Comparison of ENCODE assay signal across 21 mouse cellular contexts in genomic region chr11:106603230-106603629, GRCm38 (mm10). TPM values are rescaled to one million over a fixed set of nuclear protein-coding genes. Genes with fewer than 3 reads are reported as not detected.
DNase-seq lines count a peak whose midpoint lies in the region; ATAC-seq and TF ChIP-seq lines count a peak whose summit lies in the region.
"Had no signal": no experiment of that assay in that cellular context is flagged by ENCODE, and none has a peak within 500 bp of the region (broad histone marks: within the 10 kb centered on the region; RNA-seq: fewer than 3 reads in every experiment).

No protein-coding gene starts in this region.

- no peaks in the 10 kb centered on the region for H3K9me3 ChIP-seq in midbrain, embryonic 11.5 days (ENCODE audit: control insufficient read depth, low read length)
- no peaks in the 10 kb centered on the region for H3K9me3 ChIP-seq in midbrain, embryonic 16.5 days (replicated peaks; ENCODE audit: control insufficient read depth, low read length, poor library complexity, severe bottlenecking)
- H3K9me3 ChIP-seq in liver, postnatal 0 days (ENCODE audit: low read length) = no peaks in the 10 kb centered on the region
- H3K9me3 ChIP-seq: hindbrain, embryonic 13.5 days; limb, embryonic 13.5 days; lung, embryonic 15.5 days; midbrain, embryonic 15.5 days had no signal

- no peak for TF ChIP-seq CTCF in liver, postnatal 0 days (IDR thresholded peaks at IDR 0.05; ENCODE audit: low read depth)

- no peaks in the 10 kb centered on the region for H3K4me1 ChIP-seq in midbrain, embryonic 11.5 days (ENCODE audit: control insufficient read depth, insufficient read depth, low read length)
- H3K4me1 ChIP-seq in midbrain, embryonic 16.5 days (ENCODE audit: control insufficient read depth, insufficient read depth, low read length) = peaks cover 2% of the 10 kb centered on the region
- peaks cover 7% of the 10 kb centered on the region for H3K4me1 ChIP-seq in liver, postnatal 0 days (ENCODE audit: insufficient read depth)
- H3K4me1 ChIP-seq: stomach, embryonic 15.5 days had no signal

- no peak overlapping the region for H3K9ac ChIP-seq in midbrain, embryonic 11.5 days (ENCODE audit: low read length)
- H3K9ac ChIP-seq in midbrain, embryonic 16.5 days (ENCODE audit: low read depth, low read length) = no peak overlapping the region
- H3K9ac ChIP-seq in liver, postnatal 0 days (replicated peaks) = no peak overlapping the region
- H3K9ac ChIP-seq: heart, embryonic 13.5 days; hindbrain, embryonic 13.5 days; limb, embryonic 13.5 days; lung, embryonic 15.5 days; midbrain, embryonic 15.5 days; stomach, embryonic 15.5 days had no signal

- no peak for ATAC-seq in midbrain, embryonic 11.5 days (ENCODE audit: low FRiP score)
- no peak for ATAC-seq in midbrain, embryonic 16.5 days
- ATAC-seq in liver, postnatal 0 days = peak; percentile 48
- ATAC-seq: CD4-positive, CD25-positive, alpha-beta regulatory T cell, adult 4 months; inflammation-experienced regulatory T-cells, adult 6 months; midbrain, embryonic 15.5 days had no signal

- H3K4me3 ChIP-seq in midbrain, embryonic 11.5 days (ENCODE audit: low read depth, low read length) = no peak overlapping the region
- no peak overlapping the region for H3K4me3 ChIP-seq in midbrain, embryonic 16.5 days (ENCODE audit: low read depth, low read length)
- no peak overlapping the region for H3K4me3 ChIP-seq in liver, postnatal 0 days (ENCODE audit: low read depth, low read length)
- H3K4me3 ChIP-seq: forebrain, embryonic 10.5 days; heart, embryonic 13.5 days; hindbrain, embryonic 13.5 days; limb, embryonic 13.5 days; lung, embryonic 15.5 days; midbrain, embryonic 15.5 days; stomach, embryonic 15.5 days had no signal

- DNase-seq in adrenal gland, postnatal 14 days = peak; percentile 40
- no peak for DNase-seq in adrenal gland, adult 18-20 months (ENCODE audit: low spot score in 2 of 2)
- DNase-seq in midbrain, embryonic 11.5 days (ENCODE audit: low spot score, missing footprints) = peak; percentile 65
- no peak for DNase-seq in liver, postnatal 0 days
- DNase-seq in ovary, postnatal 36 days (ENCODE audit: low spot score) = no peak
- no peak for DNase-seq in cerebellum, adult 8-10 months
- DNase-seq: cerebellum, adult 9-11 months; gastrocnemius, postnatal 10 days; heart, adult 18-20 months; retina, postnatal 1 day had no signal

- H3K27me3 ChIP-seq in midbrain, embryonic 11.5 days (ENCODE audit: control insufficient read depth, insufficient read depth, low read length) = no peaks in the 10 kb centered on the region
- H3K27me3 ChIP-seq in midbrain, embryonic 16.5 days (ENCODE audit: control insufficient read depth, insufficient read depth, low read depth, low read length) = no peaks in the 10 kb centered on the region
- H3K27me3 ChIP-seq in liver, postnatal 0 days (ENCODE audit: insufficient read depth, low read length) = no peaks in the 10 kb centered on the region
- H3K27me3 ChIP-seq: heart, embryonic 13.5 days; hindbrain, embryonic 13.5 days; limb, embryonic 13.5 days; lung, embryonic 15.5 days; midbrain, embryonic 15.5 days; stomach, embryonic 15.5 days had no signal

- H3K27ac ChIP-seq in midbrain, embryonic 11.5 days (ENCODE audit: low read depth, low read length) = no peak overlapping the region
- H3K27ac ChIP-seq in midbrain, embryonic 16.5 days (ENCODE audit: low read length) = no peak overlapping the region
- no peak overlapping the region for H3K27ac ChIP-seq in liver, postnatal 0 days (ENCODE audit: low read depth)
- H3K27ac ChIP-seq: forebrain, embryonic 10.5 days; heart, embryonic 13.5 days; hindbrain, embryonic 13.5 days; kidney, postnatal 0 days; limb, embryonic 13.5 days; lung, embryonic 15.5 days; midbrain, embryonic 15.5 days; stomach, embryonic 15.5 days had no signal

- no peak overlapping the region for H3K4me2 ChIP-seq in midbrain, embryonic 11.5 days
- H3K4me2 ChIP-seq in midbrain, embryonic 16.5 days (ENCODE audit: low read length) = no peak overlapping the region
- no peak overlapping the region for H3K4me2 ChIP-seq in liver, postnatal 0 days (ENCODE audit: low read depth, low read length)
- H3K4me2 ChIP-seq: heart, embryonic 13.5 days; hindbrain, embryonic 13.5 days; limb, embryonic 13.5 days; lung, embryonic 15.5 days; midbrain, embryonic 15.5 days; stomach, embryonic 15.5 days had no signal

- no peaks in the 10 kb centered on the region for H3K36me3 ChIP-seq in midbrain, embryonic 11.5 days (ENCODE audit: control insufficient read depth, insufficient read depth, low read length)
- peaks cover 2% of the 10 kb centered on the region; the same call in 1 of the 2 replicates for H3K36me3 ChIP-seq in midbrain, embryonic 16.5 days (ENCODE audit: control insufficient read depth, insufficient read depth, low read length)
- H3K36me3 ChIP-seq in liver, postnatal 0 days (replicated peaks; ENCODE audit: insufficient read depth, low read length) = peaks cover 8% of the 10 kb centered on the region; the same call in 1 of the 2 replicates
- H3K36me3 ChIP-seq: hindbrain, embryonic 13.5 days; midbrain, embryonic 15.5 days; stomach, embryonic 15.5 days had no signal

- no peak for TF ChIP-seq EP300 in liver, postnatal 0 days (IDR thresholded peaks at IDR 0.05; ENCODE audit: low read depth)

- WGBS in midbrain, embryonic 11.5 days = 93% methylated on average over 11 of the region's 11 CpGs
- 92% methylated on average over 11 of the region's 11 CpGs for WGBS in midbrain, embryonic 16.5 days
- WGBS in liver, postnatal 0 days (ENCODE audit: insufficient replicate concordance) = 61% methylated on average over 11 of the region's 11 CpGs

RNA-seq across cellular contexts. Expression of gene Tex2, which starts 10.0 kb away (rescaled TPM):
- total RNA-seq in adrenal gland, postnatal 14 days (2021) = 40.4 and 44.8 TPM in 2 replicates
- total RNA-seq in adrenal gland, adult 18-20 months (2021) = 10 to 100 TPM; 52.1 to 54.2 TPM
- polyA plus RNA-seq in midbrain, embryonic 11.5 days (2014; fragmentation: Nextera tagmentation; extraction: Ambion mirVana) = 9.9 and 10.8 TPM in 2 replicates
- polyA plus RNA-seq in midbrain, embryonic 16.5 days (2015; fragmentation: Nextera tagmentation; extraction: Ambion mirVana) = 35.9 and 37.5 TPM in 2 replicates
- 9.9 and 11.3 TPM in 2 replicates for polyA plus RNA-seq in liver, postnatal 0 days (2015; fragmentation: Nextera tagmentation; extraction: Ambion mirVana)

Comparison
In these comparisons a context has a peak if more than half of its experiments do, and no peak if none do; other contexts are left out.
1. DNase-seq: peak in adrenal gland, postnatal 14 days (single experiment) and midbrain, embryonic 11.5 days (single experiment); none in adrenal gland, adult 18-20 months (0 of 2), liver, postnatal 0 days (single experiment), ovary, postnatal 36 days (single experiment) and cerebellum, adult 8-10 months (single experiment).